Mouse (Mus musculus) layer of hippocampus, adult 2 months (tissue): ENCODE results near the gene Unc13a. TPM values are rescaled to one million over a fixed set of nuclear protein-coding genes. Genes with fewer than 3 reads are reported as not detected.
A peak's percentile ranks its signal among the peaks of the same experiment; 100 is the strongest.

Experiments
- DNase-seq, 2 experiments: peaks; one replicate each; pipeline ENCODE4 v3.0.0; 2022; ENCODE audit warnings: low spot score in 2 of 2
- H3K27ac ChIP-seq: fragments of 200-600 bp; 2 replicates; pipeline ENCODE4 v1.8.1; 2022
- H3K4me3 ChIP-seq: fragments of 200-600 bp; 2 replicates; pipeline ENCODE4 v1.8.1; 2022; ENCODE audit warnings: mild to moderate bottlenecking
- CTCF ChIP-seq: fragments of 200-600 bp; conservative IDR thresholded peaks from 2 replicates; pipeline ENCODE4 v1.8.1; 2022; ENCODE audit warnings: antibody characterized with exemption, mild to moderate bottlenecking, moderate library complexity
- total RNA-seq, 2 experiments: library from RNA; stranded (reverse); gene quantifications; 2 replicates each; pipeline ENCODE4 v1.2.3; 2021

Gene Unc13a
- total RNA-seq, 2 experiments from 2014 or later: 263 to 264 TPM

- H3K27ac ChIP-seq: no peak overlapping the region
- H3K4me3 ChIP-seq: no peak overlapping the region
- TF ChIP-seq CTCF: no peak
- no peak for DNase-seq
These were observed 9.9 kb upstream of the Unc13a start for GRCm38 (mm10) chr8:71681369-71681915.

- DNase-seq: no peak
- Histone ChIP-seq H3K27ac (no peak overlapping the region), H3K4me3 (no peak overlapping the region)
- no peak for TF ChIP-seq CTCF
These were observed 8.9 kb upstream of the Unc13a start for GRCm38 (mm10) chr8:71680471-71680870.

GRCm38 (mm10) chr8:71679550-71680168 is 8.1 kb upstream of the Unc13a start:
- Histone ChIP-seq H3K27ac (no peak overlapping the region), H3K4me3 (peak overlapping the region; percentile 36; the same call in 1 of the 2 replicates)
- no peak for DNase-seq
- TF ChIP-seq CTCF: no peak

GRCm38 (mm10) chr8:71679116-71679515 is 7.6 kb upstream of the Unc13a start:
- H3K27ac ChIP-seq: no peak overlapping the region
- no peak for DNase-seq
- TF ChIP-seq CTCF: no peak
- no peak overlapping the region for H3K4me3 ChIP-seq

DNA sequence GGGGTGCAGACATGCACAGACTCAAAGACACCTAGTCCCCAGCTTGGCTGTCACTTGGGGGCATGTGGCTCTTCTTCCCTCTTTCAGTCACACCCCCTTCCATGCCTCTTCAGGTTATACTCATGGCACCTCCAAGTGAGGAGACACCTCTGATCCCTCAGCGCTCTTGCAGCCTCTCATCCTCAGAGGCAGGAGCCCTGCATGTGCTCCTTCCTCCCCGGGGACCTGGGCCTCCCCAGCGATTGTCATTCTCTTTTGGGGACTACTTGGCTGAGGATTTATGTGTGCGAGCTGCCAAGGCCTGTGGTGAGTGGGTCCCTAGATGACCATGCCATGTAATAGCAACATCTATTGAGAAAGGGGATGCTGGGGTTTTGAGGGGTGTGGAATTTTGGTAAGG is 6.7 kb upstream of the Unc13a start:
- no peak for TF ChIP-seq CTCF

DNA sequence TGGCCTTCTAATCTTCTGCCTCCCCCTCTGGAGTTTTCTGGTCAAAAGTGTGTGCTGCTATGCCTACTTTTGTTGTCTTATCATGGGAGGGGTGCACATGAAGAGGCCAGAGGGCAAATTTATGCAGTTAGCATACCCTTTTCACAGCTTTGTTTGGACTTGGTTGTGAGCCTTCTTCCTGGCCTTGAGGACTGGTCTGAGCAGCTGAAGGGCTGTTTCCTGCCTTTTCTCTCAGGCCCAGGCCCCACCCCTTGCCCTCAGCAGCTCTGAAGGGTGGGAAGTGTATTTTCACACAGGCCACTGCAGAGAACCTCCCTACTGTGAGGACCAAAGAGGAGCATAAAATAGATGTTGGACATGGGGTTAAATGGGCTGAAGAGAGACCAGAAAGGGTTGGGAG is 6.0 kb upstream of the Unc13a start:
- Histone ChIP-seq H3K4me3 (no peak overlapping the region), H3K27ac (no peak overlapping the region)
- DNase-seq: no peak
- TF ChIP-seq CTCF: no peak

More for the DNA sequence above, 6.7 kb upstream of the Unc13a start:
- no peak overlapping the region for H3K27ac ChIP-seq
- no peak overlapping the region for H3K4me3 ChIP-seq
- no peak for DNase-seq

DNA sequence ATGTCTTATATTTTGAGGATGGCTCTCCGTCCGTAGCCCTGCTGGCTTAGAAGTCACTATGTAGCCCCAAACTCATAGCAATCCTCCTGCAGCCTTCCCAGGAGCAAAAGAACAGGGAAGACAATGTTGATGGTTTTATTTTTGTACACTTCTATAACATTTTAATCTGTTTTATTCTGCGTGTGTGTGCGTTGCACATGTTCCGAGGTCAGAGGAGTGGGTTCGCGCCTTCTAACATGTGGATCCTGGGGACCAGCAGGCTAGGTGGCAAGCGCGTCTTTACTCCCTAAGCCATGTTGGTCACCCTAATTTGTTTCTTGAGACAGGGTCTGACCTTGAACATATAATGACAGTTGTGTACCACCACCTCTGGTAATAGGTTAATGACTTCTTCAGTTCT is 5.2 kb upstream of the Unc13a start:
- Histone ChIP-seq H3K27ac (peak overlapping the region; percentile 94), H3K4me3 (peak overlapping the region; percentile 80)
- DNase-seq: no peak
- no peak for TF ChIP-seq CTCF

DNA sequence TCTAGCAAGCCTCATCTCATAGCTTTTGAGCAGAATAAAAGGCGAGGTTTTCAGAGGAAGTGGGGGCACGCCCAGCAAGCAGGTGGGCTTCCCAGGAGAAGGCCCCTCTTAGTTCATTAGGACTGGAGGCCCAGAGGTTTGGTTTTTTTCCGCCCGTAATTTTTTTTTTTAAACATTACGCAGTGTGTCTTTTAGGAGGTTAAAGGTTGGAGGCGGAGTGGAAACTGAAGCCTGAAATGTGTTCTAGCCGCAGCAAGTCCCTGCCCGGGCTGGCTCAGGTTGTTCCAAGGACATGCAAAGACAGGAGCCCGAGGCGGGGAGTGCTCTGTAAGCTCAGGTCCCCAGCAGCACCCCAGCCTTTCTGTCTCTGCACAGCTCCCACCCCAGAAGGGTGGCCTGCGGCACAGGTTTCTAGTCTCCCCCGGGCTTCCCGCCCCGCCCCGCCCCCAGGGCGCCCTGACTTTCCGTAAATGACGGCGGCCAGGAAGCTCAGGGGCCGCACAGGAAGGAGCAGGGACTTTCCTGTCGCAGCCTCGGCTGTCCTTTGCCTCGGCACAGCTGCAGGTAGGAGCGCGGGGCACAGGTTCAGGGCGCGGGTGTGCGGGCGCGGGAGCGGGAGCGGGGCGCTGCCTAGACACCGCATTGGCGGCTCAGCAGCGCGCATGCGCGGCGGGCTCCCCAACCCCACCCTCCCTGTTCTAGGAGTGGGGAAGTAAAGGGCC is 4.6 kb upstream of the Unc13a start, which contains the start of gene Jak3:
Jak3 (plus strand) TSS at position 277 of the 722 bp plus-strand sequence.
- peak within 1 kb of the TSS; percentile 80 for H3K4me3 ChIP-seq
- peak in 1 of 2 experiments; percentile 54 for DNase-seq
- TF ChIP-seq CTCF: no peak
- H3K27ac ChIP-seq: peak within 1 kb of the TSS; percentile 94

DNA sequence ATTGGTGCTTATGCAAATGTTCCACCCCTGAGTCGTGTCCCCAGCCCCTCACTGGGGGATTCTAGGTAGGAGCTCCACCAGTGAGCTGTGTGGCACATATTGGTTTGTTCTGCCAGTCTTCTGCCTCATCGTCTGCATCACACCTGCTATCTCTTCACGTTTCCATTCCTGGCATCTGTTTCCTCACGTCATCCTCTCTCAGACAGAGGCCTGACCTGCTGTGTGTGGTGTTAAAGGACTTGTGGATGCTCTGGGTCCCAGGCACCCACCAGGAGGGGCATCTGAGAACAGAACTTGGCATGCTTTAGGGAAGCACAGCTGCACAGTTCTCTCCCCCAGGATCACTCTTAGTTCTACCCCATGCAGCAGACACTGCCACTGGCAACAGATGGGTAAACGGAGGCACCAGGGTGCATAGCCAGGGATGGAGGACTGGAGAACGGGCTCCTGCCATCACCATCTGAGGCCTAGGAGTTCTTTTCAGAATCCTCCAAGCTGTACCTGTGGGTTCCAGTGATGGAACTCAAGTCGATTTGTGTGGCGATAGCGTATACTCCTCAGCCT is 4.0 kb upstream of the Unc13a start:
- no peak for TF ChIP-seq CTCF
- no peak for DNase-seq
- peak overlapping the region; percentile 94 for H3K27ac ChIP-seq
- H3K4me3 ChIP-seq: peak overlapping the region; percentile 80

DNA sequence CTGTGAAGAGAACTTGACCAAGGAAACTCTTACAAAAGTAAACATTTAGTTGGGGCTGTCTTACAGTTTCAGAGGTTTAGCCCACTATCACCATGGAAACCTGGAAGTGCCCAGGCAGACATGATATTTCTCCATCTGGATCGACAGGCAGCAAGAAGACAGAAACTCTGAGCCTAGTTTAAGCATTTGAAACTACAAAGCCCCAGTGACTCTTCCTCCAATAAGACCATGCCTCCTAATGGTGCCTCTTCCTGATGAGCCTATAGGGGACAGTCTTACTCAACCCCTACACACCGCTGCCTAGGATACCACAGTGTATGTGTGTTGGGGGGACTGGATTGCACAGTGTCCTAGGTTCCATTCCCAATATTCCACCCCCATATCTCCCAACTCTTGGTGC is 2.5 kb upstream of the Unc13a start:
- no peak for TF ChIP-seq CTCF
- Histone ChIP-seq H3K4me3 (no peak overlapping the region), H3K27ac (peak overlapping the region; percentile 94; the same call in 1 of the 2 replicates)
- DNase-seq: peak in 1 of 2 experiments; percentile 63

DNA sequence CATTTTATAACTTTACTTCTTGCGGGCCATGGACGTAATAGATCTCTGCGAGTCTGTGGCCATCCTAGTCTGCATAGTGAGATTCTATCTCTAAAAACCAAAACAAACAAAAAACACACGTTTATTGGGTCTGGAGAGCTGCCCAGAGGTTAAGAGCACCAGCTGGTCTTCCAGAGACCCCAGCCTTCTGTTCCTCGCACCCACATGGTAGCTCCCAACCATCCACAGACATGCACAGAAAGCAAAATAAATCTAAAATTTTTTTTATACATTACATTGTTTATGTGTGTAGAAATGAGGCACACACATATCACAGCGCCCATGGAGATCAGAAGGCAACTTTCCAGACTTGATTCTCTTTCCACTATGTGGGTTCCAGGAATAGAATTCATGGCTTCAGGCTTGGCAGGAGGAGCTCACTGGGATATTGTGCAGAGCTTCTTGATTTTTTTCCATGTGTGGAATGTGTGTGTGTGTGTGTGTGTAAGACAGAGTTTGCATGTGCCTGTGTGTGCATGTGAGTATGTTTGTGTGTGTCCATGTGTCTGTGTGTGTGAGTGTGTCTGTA is 695 bp upstream of the Unc13a start:
- Histone ChIP-seq H3K4me3 (peak overlapping the region; percentile 87), H3K27ac (peak overlapping the region; percentile 98)
- no peak for DNase-seq
- TF ChIP-seq CTCF: no peak

GRCm38 (mm10) chr8:71670621-71671548 is 672 bp downstream of the Unc13a start:
- H3K4me3 ChIP-seq: peak overlapping the region; percentile 87
- peak overlapping the region; percentile 98 for H3K27ac ChIP-seq
- peak; percentile 75 to 78 for DNase-seq
- TF ChIP-seq CTCF: no peak
